Mouse (Mus musculus) CH12.LX (cell line): ENCODE results near the gene Atxn3. TPM values are rescaled to one million over a fixed set of nuclear protein-coding genes. Genes with fewer than 3 reads are reported as not detected.

Experiments used
- DNase-seq: peaks from one replicate; pipeline ENCODE4 v3.0.0-alpha.2; 2013; ENCODE audit errors: extremely low read depth
- H3K27ac ChIP-seq: 2 replicates; pipeline ENCODE4 v1.5.1; 2012; ENCODE audit warnings: low read depth, mild to moderate bottlenecking, control low read depth, moderate library complexity; ENCODE audit not compliant: insufficient read depth
- H3K27me3 ChIP-seq: replicated peaks from 2 replicates; pipeline ENCODE3; 2012; ENCODE audit warnings: inconsistent platforms
- H3K36me3 ChIP-seq, 2 experiments: replicated peaks in 1 of 2; 2 replicates each; pipeline versions ENCODE3 to v1.6.1; 2012; ENCODE audit warnings: inconsistent platforms in 1 of 2, low read length in 1 of 2, mild to moderate bottlenecking in 1 of 2, mixed read lengths in 1 of 2, moderate library complexity in 1 of 2; ENCODE audit not compliant: control insufficient read depth in 1 of 2, insufficient read depth in 1 of 2
- H3K4me1 ChIP-seq, 2 experiments: 2 replicates each; pipeline ENCODE4 v1.6.1; 2012; ENCODE audit warnings: inconsistent platforms in 1 of 2, moderate library complexity in 1 of 2; ENCODE audit not compliant: insufficient read depth in 2 of 2, control insufficient read depth in 1 of 2
- H3K4me2 ChIP-seq: 2 replicates; pipeline ENCODE4 v1.6.1; 2012; ENCODE audit warnings: low read depth, mild to moderate bottlenecking, control low read depth; ENCODE audit not compliant: poor library complexity, insufficient read depth, severe bottlenecking
- H3K4me3 ChIP-seq, 3 experiments: fragments of 150-350 bp in 1 of 3; sonication (generic) in 1 of 3; replicated peaks in 1 of 3; 2 replicates each; pipeline versions ENCODE3 to v1.5.1; 2011 to 2012; ENCODE audit warnings: low read depth in 2 of 3, low read length in 2 of 3, mild to moderate bottlenecking in 2 of 3, moderate library complexity in 2 of 3, control low read depth in 1 of 3, improper control_type of control experiment in 1 of 3, inconsistent platforms in 1 of 3, mixed read lengths in 1 of 3; ENCODE audit not compliant: poor library complexity in 1 of 3
- H3K79me2 ChIP-seq: replicated peaks from 2 replicates; pipeline ENCODE4 v1.6.1; 2012; ENCODE audit warnings: mild to moderate bottlenecking, moderate library complexity; ENCODE audit not compliant: control insufficient read depth, poor library complexity, insufficient read depth, severe bottlenecking; ENCODE audit errors: extremely low read depth
- H3K9ac ChIP-seq: 2 replicates; pipeline ENCODE4 v1.6.1; 2012; ENCODE audit warnings: low read depth, mild to moderate bottlenecking, control low read depth, moderate library complexity; ENCODE audit not compliant: insufficient read depth
- H3K9me3 ChIP-seq: replicated peaks from 2 replicates; pipeline ENCODE3; 2012; ENCODE audit warnings: low read length, inconsistent platforms, mixed read lengths
- CHD1 ChIP-seq: IDR thresholded peaks from 2 replicates; pipeline ENCODE4 v1.6.1; 2012; ENCODE audit warnings: low read depth, low read length, improper control_type of control experiment, inconsistent platforms
- CHD2 ChIP-seq: IDR thresholded peaks from 2 replicates; pipeline ENCODE4 v1.6.1; 2011; ENCODE audit warnings: low read length, improper control_type of control experiment
- E2F4 ChIP-seq: IDR thresholded peaks from 2 replicates; pipeline ENCODE4 v1.6.1; 2011; ENCODE audit warnings: low read depth, low read length, improper control_type of control experiment; ENCODE audit not compliant: insufficient replicate concordance
- ELF1 ChIP-seq: IDR thresholded peaks from 2 replicates; pipeline ENCODE4 v1.6.1; 2014; ENCODE audit warnings: low read depth, mild to moderate bottlenecking, inconsistent platforms, low read length, improper control_type of control experiment
- ETS1 ChIP-seq: conservative IDR thresholded peaks from 2 replicates; pipeline ENCODE4 v1.6.1; 2012; ENCODE audit warnings: low read depth, mild to moderate bottlenecking, inconsistent platforms, low read length, improper control_type of control experiment, moderate library complexity
- GABPA ChIP-seq: IDR thresholded peaks from 2 replicates; pipeline ENCODE4 v1.6.1; 2012; ENCODE audit warnings: low read depth, low read length, improper control_type of control experiment, inconsistent platforms; ENCODE audit not compliant: insufficient replicate concordance
- HCFC1 ChIP-seq: IDR thresholded peaks from 2 replicates; pipeline ENCODE4 v1.6.1; 2012; ENCODE audit warnings: low read depth, mild to moderate bottlenecking, inconsistent platforms, low read length, improper control_type of control experiment
- JUN ChIP-seq: IDR thresholded peaks from 2 replicates; pipeline ENCODE4 v1.6.1; 2011; ENCODE audit warnings: low read depth, mild to moderate bottlenecking, low read length, improper control_type of control experiment, moderate library complexity; ENCODE audit not compliant: insufficient read depth
- JUND ChIP-seq: conservative IDR thresholded peaks from 2 replicates; pipeline ENCODE4 v1.6.1; 2011; ENCODE audit warnings: low read depth, low read length, improper control_type of control experiment
- KAT2A ChIP-seq: IDR thresholded peaks from 2 replicates; pipeline ENCODE4 v1.6.1; 2012; ENCODE audit warnings: low read length, improper control_type of control experiment, inconsistent platforms; ENCODE audit not compliant: insufficient replicate concordance
- MAZ ChIP-seq: IDR thresholded peaks from 2 replicates; pipeline ENCODE4 v1.6.1; 2012; ENCODE audit warnings: low read depth, mild to moderate bottlenecking, inconsistent platforms, low read length, improper control_type of control experiment, moderate library complexity
- MXI1 ChIP-seq: IDR thresholded peaks from 2 replicates; pipeline ENCODE4 v1.6.1; 2011; ENCODE audit warnings: mild to moderate bottlenecking, low read depth, low read length, improper control_type of control experiment
- MYC ChIP-seq: IDR thresholded peaks from 2 replicates; pipeline ENCODE4 v1.6.1; 2011; ENCODE audit warnings: low read depth, mild to moderate bottlenecking, improper control_type of control experiment, low read length
- NELFE ChIP-seq: IDR thresholded peaks from 2 replicates; pipeline ENCODE4 v1.6.1; 2011; ENCODE audit warnings: low read depth, low read length, improper control_type of control experiment
- NRF1 ChIP-seq: IDR thresholded peaks from 2 replicates; pipeline ENCODE4 v1.6.1; 2014; ENCODE audit warnings: low read depth, mild to moderate bottlenecking, inconsistent platforms, low read length, improper control_type of control experiment, moderate library complexity
- POLR2A ChIP-seq: IDR thresholded peaks from 2 replicates; pipeline ENCODE4 v1.6.1; 2011; ENCODE audit warnings: low read depth, mild to moderate bottlenecking, improper control_type of control experiment, low read length
- POLR2AphosphoS2 ChIP-seq: IDR thresholded peaks from 2 replicates; pipeline ENCODE4 v1.6.1; 2011; ENCODE audit warnings: low read depth, low read length, improper control_type of control experiment
- RAD21 ChIP-seq: IDR thresholded peaks from 2 replicates; pipeline ENCODE4 v1.6.1; 2011; ENCODE audit warnings: low read depth, mild to moderate bottlenecking, low read length, improper control_type of control experiment, moderate library complexity
- TBP ChIP-seq: conservative IDR thresholded peaks from 2 replicates; pipeline ENCODE4 v1.6.1; 2011; ENCODE audit warnings: low read depth, low read length, improper control_type of control experiment
- TCF12 ChIP-seq: IDR thresholded peaks from 2 replicates; pipeline ENCODE4 v1.6.1; 2014; ENCODE audit warnings: low read depth, mild to moderate bottlenecking, inconsistent platforms, low read length, improper control_type of control experiment
- ZC3H11A ChIP-seq: IDR thresholded peaks from 2 replicates; pipeline ENCODE4 v1.6.1; 2012; ENCODE audit warnings: low read depth, mild to moderate bottlenecking, inconsistent platforms, low read length, improper control_type of control experiment
- ZKSCAN1 ChIP-seq: IDR thresholded peaks from 2 replicates; pipeline ENCODE4 v1.6.1; 2012; ENCODE audit warnings: low read depth, inconsistent platforms, low read length, improper control_type of control experiment, borderline replicate concordance
- dilution Hi-C: fragments of 300-500 bp; cut with MboI; formaldehyde crosslinking; loops from 2 replicates; pipeline ENCODE4 v1.14.3; 2020; ENCODE audit warnings: low sequenced_read_pairs; ENCODE audit not compliant: extremely low pct_unique_long_range_greater_than_20kb, extremely low pct_ligation_motif_present
- in situ Hi-C: fragments of 300-500 bp; cut with MboI; formaldehyde crosslinking; loops from 3 replicates; pipeline ENCODE4 v1.14.3; 2019; ENCODE audit warnings: low sequenced_read_pairs, low pct_ligation_motif_present, low pct_unique_long_range_greater_than_20kb, mixed read lengths
- polyA plus RNA-seq: library from polyadenylated mRNA; unstranded; fragments of >175 nt; gene quantifications from 2 replicates; pipeline ENCODE4 v1.2.1, GENCODE M21; 2012; ENCODE audit warnings: low read depth; ENCODE audit not compliant: insufficient read length
- total RNA-seq, 2 experiments: library from RNA; depleted of rRNA; stranded (reverse); fragments of 300-350 nt in 1 of 2; fragments of >200 nt in 1 of 2; gene quantifications; 2 replicates each; pipeline ENCODE4 v1.2.3; 2012 to 2014

The Atxn3 gene
- total and polyA plus RNA-seq, 3 experiments = 10.8 to 24.4 (median 21.8) TPM

GRCm38 (mm10) chr12:101975601-101976571, 17.8 kb upstream of the Atxn3 start, which contains the start of gene Cpsf2 (continued):
- TF ChIP-seq RAD21 = no peak
- TF ChIP-seq, all 38 proteins: peak for 18

- Histone ChIP-seq H3K79me2 (peaks cover 69% of the 10 kb centered on the region), H3K27ac (0 out of 2 replicates have a peak overlapping the region, but pooled peaks have one; percentile 89), H3K36me3 (peaks cover 6 to 26% of the 10 kb centered on the region in 2 experiments), H3K4me1 (peaks cover 8 to 66% of the 10 kb centered on the region in 2 experiments; a peak in 3 of 4 replicates), H3K9ac (peak overlapping the region; percentile 90), H3K9me3 (no peaks in the 10 kb centered on the region), H3K27me3 (no peaks in the 10 kb centered on the region), H3K4me3 (peak overlapping the region; percentile 81 to 91 (median 91)), H3K4me2 (peak overlapping the region; percentile 79)
- DNase-seq = no peak
- no peak for TF ChIP-seq E2F4
- no peak for TF ChIP-seq JUND
- no peak for TF ChIP-seq ELF1
- TF ChIP-seq MYC = peak; percentile 50; the same call in 1 of the 2 replicates
- in situ Hi-C loops = no loop called here
- dilution Hi-C loops = no loop called here
Observed at GRCm38 (mm10) chr12:101975167-101975600, 17.1 kb upstream of the Atxn3 start.

- peak overlapping the region; percentile 79 for H3K4me2 ChIP-seq
- peaks cover 6 to 66% of the 10 kb centered on the region in 2 experiments; a peak in 3 of 4 replicates for H3K4me1 ChIP-seq
- no peak for TF ChIP-seq ZKSCAN1
- TF ChIP-seq POLR2A = no peak
- no peak for TF ChIP-seq GABPA
- TF ChIP-seq NRF1 = no peak
- no peak for TF ChIP-seq TCF12
- TF ChIP-seq POLR2AphosphoS2 = no peak
- TF ChIP-seq CHD2 = no peak
- no peak for TF ChIP-seq ETS1
- no peak for TF ChIP-seq CHD1
- TF ChIP-seq MAZ = no peak
- TF ChIP-seq KAT2A = no peak
- no peak for TF ChIP-seq TBP
- no peak for TF ChIP-seq JUND
- no peak for TF ChIP-seq JUN
- TF ChIP-seq MYC = no peak
- TF ChIP-seq ZC3H11A = no peak
- no peak for TF ChIP-seq MXI1
- TF ChIP-seq NELFE = no peak
- TF ChIP-seq HCFC1 = no peak
- peak overlapping the region; percentile 90 for H3K9ac ChIP-seq
- peaks cover 64% of the 10 kb centered on the region for H3K79me2 ChIP-seq
- no peak overlapping the region for H3K27ac ChIP-seq
- no peaks in the 10 kb centered on the region for H3K27me3 ChIP-seq
- in situ Hi-C loops (no loop called here), dilution Hi-C loops (no loop called here)
- DNase-seq = no peak
- peak overlapping the region; percentile 81 to 91 (median 91) for H3K4me3 ChIP-seq
- H3K36me3 ChIP-seq = peaks cover 6 to 27% of the 10 kb centered on the region in 2 experiments
- no peaks in the 10 kb centered on the region for H3K9me3 ChIP-seq
Observed at GRCm38 (mm10) chr12:101974571-101974970, 16.5 kb upstream of the Atxn3 start.
